Mouse (Mus musculus): ENCODE measurements around the gene Sptan1. TPM values are rescaled to one million over a fixed set of nuclear protein-coding genes. Genes with fewer than 3 reads are reported as not detected.

Sptan1 gene
- polyA plus RNA-seq, 1 experiment from 2014 or later = 115 TPM

DNA sequence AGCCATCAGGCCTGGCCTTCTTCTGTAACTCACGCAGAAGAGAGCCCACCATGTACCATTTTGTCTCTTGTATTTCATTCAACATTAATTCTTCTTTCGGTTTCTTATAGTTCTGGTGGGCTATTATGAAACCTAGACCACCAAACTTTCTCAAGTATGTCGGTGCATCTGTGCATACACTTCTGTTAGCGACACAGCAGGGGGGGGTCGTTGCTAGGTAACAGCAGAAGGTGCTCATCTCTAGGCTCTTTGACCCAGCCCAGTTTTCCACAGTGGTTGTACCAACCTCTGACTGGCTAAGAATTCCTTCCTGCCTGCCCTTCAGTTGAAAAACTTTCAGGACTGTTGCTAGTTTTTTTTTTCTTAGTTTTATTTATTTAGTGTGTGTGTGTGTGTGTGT lies 93.1 kb downstream of the Sptan1 start:
- ATAC-seq = no peak
- Histone ChIP-seq H3K9ac (replicated peaks; ENCODE audit: low read depth) (no peak overlapping the region), H3K9me3 (ENCODE audit: low read length) (no peaks in the 10 kb centered on the region), H3K4me1 (ENCODE audit: insufficient read depth, low read depth, low read length) (peaks cover 9% of the 10 kb centered on the region), H3K27me3 (replicated peaks; ENCODE audit: insufficient read depth, low read length) (no peaks in the 10 kb centered on the region), H3K4me3 (ENCODE audit: low read depth, low read length) (no peak overlapping the region), H3K36me3 (ENCODE audit: insufficient read depth, low read length) (no peaks in the 10 kb centered on the region), H3K27ac (ENCODE audit: low read length) (no peak overlapping the region), H3K4me2 (replicated peaks; ENCODE audit: low read depth, low read length) (no peak overlapping the region)
- no peak for TF ChIP-seq EP300 (IDR thresholded peaks at IDR 0.05)
- no peak for TF ChIP-seq CTCF (IDR thresholded peaks at IDR 0.05)
- DNase-seq (ENCODE audit: low spot score) = no peak
- WGBS = 58% methylated on average over 5 of the region's 5 CpGs

DNA sequence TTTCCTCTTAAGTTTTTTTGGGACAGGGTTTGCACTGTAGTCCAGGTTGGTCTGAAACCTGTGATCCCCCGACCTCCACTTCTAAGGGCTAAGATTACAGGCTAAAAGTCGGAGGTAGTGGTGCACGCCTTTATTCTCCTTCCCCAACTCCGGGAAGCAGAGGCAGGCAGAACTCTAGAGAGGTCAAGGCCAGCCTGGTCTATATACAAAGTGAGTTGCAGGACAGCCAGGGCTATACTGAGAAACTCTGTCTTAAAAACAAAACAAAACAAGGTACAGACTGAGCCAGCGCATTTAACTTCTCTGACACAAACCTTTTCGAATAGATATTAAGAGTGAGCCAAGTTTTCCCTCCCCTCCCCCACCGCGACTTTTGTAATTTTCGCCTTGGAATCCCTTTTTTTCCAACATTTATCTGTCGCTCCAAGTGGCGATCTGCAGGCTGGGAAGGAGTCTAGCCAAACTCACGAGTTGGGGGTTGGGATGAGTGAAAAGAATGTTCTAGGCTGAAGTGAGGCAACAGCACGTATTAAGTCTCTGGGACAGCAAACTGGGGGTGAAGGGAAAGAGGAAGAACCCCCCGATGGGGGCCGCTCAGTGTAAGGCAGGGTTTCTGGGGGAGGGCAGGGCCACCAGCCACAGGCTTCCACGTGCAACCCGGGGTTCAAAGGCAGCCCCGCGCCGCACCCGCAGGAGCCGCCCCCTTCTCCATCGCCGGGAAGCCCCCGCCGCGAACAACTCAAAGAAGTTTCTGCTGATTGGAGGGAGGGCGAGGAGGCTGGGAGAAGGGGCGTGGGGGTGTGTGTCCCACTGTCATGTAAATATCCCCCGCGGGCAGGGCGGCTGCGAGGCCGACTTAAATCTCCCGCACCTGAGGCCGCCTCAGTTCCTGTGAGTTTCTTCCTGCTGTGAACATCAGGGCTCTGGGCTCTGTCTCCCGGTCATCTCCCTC lies 96.1 kb downstream of the Sptan1 start:
- no peak for ATAC-seq
- H3K36me3 ChIP-seq (ENCODE audit: insufficient read depth, low read length) = no peaks in the 10 kb centered on the region
- H3K4me1 ChIP-seq (ENCODE audit: insufficient read depth, low read depth, low read length) = peaks cover 14% of the 10 kb centered on the region
- peak overlapping the region; percentile 69 for H3K9ac ChIP-seq (replicated peaks; ENCODE audit: low read depth)
- H3K27me3 ChIP-seq (replicated peaks; ENCODE audit: insufficient read depth, low read length) = no peaks in the 10 kb centered on the region
- peak overlapping the region; percentile 91 for H3K27ac ChIP-seq (ENCODE audit: low read length)
- H3K4me2 ChIP-seq (replicated peaks; ENCODE audit: low read depth, low read length) = peak overlapping the region; percentile 86
- 9% methylated on average over 32 of the region's 37 CpGs for WGBS
- peak; percentile 87 for DNase-seq (ENCODE audit: low spot score)
- H3K4me3 ChIP-seq (ENCODE audit: low read depth, low read length) = peak overlapping the region; percentile 51
- no peaks in the 10 kb centered on the region for H3K9me3 ChIP-seq (ENCODE audit: low read length)
- TF ChIP-seq CTCF (IDR thresholded peaks at IDR 0.05) = no peak
- TF ChIP-seq EP300 (IDR thresholded peaks at IDR 0.05) = no peak

- Histone ChIP-seq H3K36me3 (ENCODE audit: insufficient read depth, low read length) (no peaks in the 10 kb centered on the region), H3K4me2 (replicated peaks; ENCODE audit: low read depth, low read length) (peak overlapping the region; percentile 86), H3K4me3 (ENCODE audit: low read depth, low read length) (peak overlapping the region; percentile 51), H3K9me3 (ENCODE audit: low read length) (no peaks in the 10 kb centered on the region), H3K9ac (replicated peaks; ENCODE audit: low read depth) (peak overlapping the region; percentile 69), H3K27me3 (replicated peaks; ENCODE audit: insufficient read depth, low read length) (no peaks in the 10 kb centered on the region), H3K27ac (ENCODE audit: low read length) (peak overlapping the region; percentile 91), H3K4me1 (ENCODE audit: insufficient read depth, low read depth, low read length) (peaks cover 14% of the 10 kb centered on the region)
- TF ChIP-seq EP300 (IDR thresholded peaks at IDR 0.05) (no peak), CTCF (IDR thresholded peaks at IDR 0.05) (no peak)
- under 1% methylated on average over 40 of the region's 40 CpGs for WGBS
- ATAC-seq = peak; percentile 22
- DNase-seq (ENCODE audit: low spot score) = peak; percentile 85
These were observed 97.1 kb downstream of the Sptan1 start for GRCm38 (mm10) chr2:30062249-30063093.

GRCm38 (mm10) chr2:30063235-30063634 lies 97.9 kb downstream of the Sptan1 start:
- TF ChIP-seq EP300 (IDR thresholded peaks at IDR 0.05) = no peak
- no peak for TF ChIP-seq CTCF (IDR thresholded peaks at IDR 0.05)
- WGBS = 5% methylated on average over 8 of the region's 8 CpGs
- H3K9me3 ChIP-seq (ENCODE audit: low read length) = no peaks in the 10 kb centered on the region
- peak; percentile 6 for DNase-seq (ENCODE audit: low spot score)
- H3K4me2 ChIP-seq (replicated peaks; ENCODE audit: low read depth, low read length) = peak overlapping the region; percentile 86
- H3K4me1 ChIP-seq (ENCODE audit: insufficient read depth, low read depth, low read length) = peaks cover 14% of the 10 kb centered on the region
- peak overlapping the region; percentile 91 for H3K27ac ChIP-seq (ENCODE audit: low read length)
- no peak for ATAC-seq
- peak overlapping the region; percentile 51 for H3K4me3 ChIP-seq (ENCODE audit: low read depth, low read length)
- peak overlapping the region; percentile 69 for H3K9ac ChIP-seq (replicated peaks; ENCODE audit: low read depth)
- H3K27me3 ChIP-seq (replicated peaks; ENCODE audit: insufficient read depth, low read length) = no peaks in the 10 kb centered on the region
- H3K36me3 ChIP-seq (ENCODE audit: insufficient read depth, low read length) = no peaks in the 10 kb centered on the region

DNA sequence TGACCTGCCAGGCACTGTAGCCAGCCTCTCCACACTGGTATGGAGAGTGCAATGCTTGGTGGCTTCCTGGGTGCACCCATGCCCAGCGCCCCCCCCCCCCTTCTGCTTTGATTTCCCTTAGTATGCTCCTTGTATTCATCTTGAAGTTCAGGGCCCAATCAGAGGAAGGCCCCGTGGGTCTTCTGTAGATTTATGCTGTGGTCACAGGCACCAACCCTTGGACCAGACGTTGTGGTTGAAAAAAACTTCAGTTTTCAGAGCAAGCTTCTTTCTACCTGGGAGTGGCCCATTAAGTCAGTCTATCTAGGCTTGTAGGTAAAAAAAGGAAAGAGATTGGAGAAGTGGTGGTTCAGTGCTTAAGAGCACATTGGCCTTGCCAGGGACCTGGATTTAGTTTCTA lies 98.4 kb downstream of the Sptan1 start:
- Histone ChIP-seq H3K9me3 (ENCODE audit: low read length) (no peaks in the 10 kb centered on the region), H3K9ac (replicated peaks; ENCODE audit: low read depth) (no peak overlapping the region), H3K27ac (ENCODE audit: low read length) (peak overlapping the region; percentile 91), H3K27me3 (replicated peaks; ENCODE audit: insufficient read depth, low read length) (no peaks in the 10 kb centered on the region), H3K36me3 (ENCODE audit: insufficient read depth, low read length) (no peaks in the 10 kb centered on the region), H3K4me1 (ENCODE audit: insufficient read depth, low read depth, low read length) (peaks cover 14% of the 10 kb centered on the region), H3K4me2 (replicated peaks; ENCODE audit: low read depth, low read length) (peak overlapping the region; percentile 86), H3K4me3 (ENCODE audit: low read depth, low read length) (0 out of 2 replicates have a peak overlapping the region, but pooled peaks have one; percentile 51)
- TF ChIP-seq CTCF (IDR thresholded peaks at IDR 0.05) (no peak), EP300 (IDR thresholded peaks at IDR 0.05) (no peak)
- ATAC-seq = no peak
- whole genome bisulfite sequencing = 15% methylated on average over 3 of the region's 3 CpGs
- DNase-seq (ENCODE audit: low spot score) = peak; percentile 27

DNA sequence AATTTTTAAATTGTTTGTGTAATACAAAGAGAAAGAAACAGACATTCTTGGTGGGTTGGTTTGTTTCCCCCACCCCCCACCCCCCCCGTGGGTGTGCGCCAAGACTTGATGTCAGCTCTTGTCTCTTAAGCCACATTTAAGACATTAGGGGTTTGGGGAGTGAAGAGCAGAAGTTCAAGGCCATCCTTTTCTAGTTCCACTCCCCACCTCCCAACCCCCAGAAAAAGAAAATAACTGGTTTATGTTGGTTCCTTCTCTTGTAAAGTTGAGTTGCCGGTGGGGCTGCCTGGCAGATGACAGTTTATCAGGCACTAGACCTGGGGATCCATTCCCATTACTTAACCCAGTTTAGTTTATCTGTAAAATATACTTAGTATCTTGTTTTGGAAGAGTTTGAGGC lies 98.9 kb downstream of the Sptan1 start:
- 37% methylated on average over 3 of the region's 3 CpGs for WGBS
- no peak for DNase-seq (ENCODE audit: low spot score)

More for the DNA sequence above, 98.9 kb downstream of the Sptan1 start:
- Histone ChIP-seq H3K4me2 (replicated peaks; ENCODE audit: low read depth, low read length) (no peak overlapping the region), H3K27me3 (replicated peaks; ENCODE audit: insufficient read depth, low read length) (no peaks in the 10 kb centered on the region), H3K36me3 (ENCODE audit: insufficient read depth, low read length) (no peaks in the 10 kb centered on the region), H3K27ac (ENCODE audit: low read length) (peak overlapping the region; percentile 91), H3K9me3 (ENCODE audit: low read length) (no peaks in the 10 kb centered on the region), H3K4me3 (ENCODE audit: low read depth, low read length) (no peak overlapping the region), H3K4me1 (ENCODE audit: insufficient read depth, low read depth, low read length) (peaks cover 14% of the 10 kb centered on the region), H3K9ac (replicated peaks; ENCODE audit: low read depth) (no peak overlapping the region)
- TF ChIP-seq CTCF (IDR thresholded peaks at IDR 0.05) = no peak
- TF ChIP-seq EP300 (IDR thresholded peaks at IDR 0.05) = no peak
- ATAC-seq = no peak

All from lung, postnatal 0 days (tissue).